Mouse (Mus musculus) intestine, embryonic 16.5 days (tissue): ENCODE measurements around the gene Platr25. TPM values are rescaled to one million over a fixed set of nuclear protein-coding genes. Genes with fewer than 3 reads are reported as not detected.
A peak's percentile ranks its signal among the peaks of the same experiment; 100 is the strongest.
"Not testable (repeated sequence)": the region's sequence is repeated elsewhere in the genome, so short reads cannot be mapped to it uniquely, and the experiment has no call there.

Source experiments
- ATAC-seq: fragments of 200-750 bp; cut with Nextera tagmentation; 2 replicates; pipeline ENCODE4 v1.8.0; 2017; ENCODE audit warnings: moderate TSS enrichment, moderate library complexity
- H3K27ac ChIP-seq: fragments of 300-500 bp; sonication (generic); 2 replicates; pipeline ENCODE4 v1.5.1; 2014; ENCODE audit warnings: mild to moderate bottlenecking, low read length
- H3K27me3 ChIP-seq: fragments of 300-500 bp; sonication (generic); replicated peaks from 2 replicates; pipeline ENCODE4 v1.6.1; 2014; ENCODE audit warnings: low read length, control low read depth, mixed read lengths; ENCODE audit not compliant: control insufficient read depth, insufficient read depth
- H3K36me3 ChIP-seq: fragments of 300-500 bp; sonication (generic); 2 replicates; pipeline ENCODE4 v1.6.1; 2014; ENCODE audit warnings: low read length, control low read depth; ENCODE audit not compliant: control insufficient read depth, insufficient read depth
- H3K4me1 ChIP-seq: fragments of 300-500 bp; sonication (generic); 2 replicates; pipeline ENCODE4 v1.6.1; 2014; ENCODE audit warnings: low read length, control low read depth, mixed read lengths; ENCODE audit not compliant: control insufficient read depth, insufficient read depth
- H3K4me2 ChIP-seq: fragments of 300-500 bp; sonication (generic); 2 replicates; pipeline ENCODE4 v1.6.1; 2014; ENCODE audit warnings: low read depth, low read length, control low read depth
- H3K4me3 ChIP-seq: fragments of 300-500 bp; sonication (generic); 2 replicates; pipeline ENCODE4 v1.5.1; 2014; ENCODE audit warnings: mild to moderate bottlenecking, low read length
- H3K9ac ChIP-seq: fragments of 300-500 bp; sonication (generic); 2 replicates; pipeline ENCODE4 v1.6.1; 2014; ENCODE audit warnings: low read depth, low read length
- H3K9me3 ChIP-seq: fragments of 300-500 bp; sonication (generic); 2 replicates; pipeline ENCODE4 v1.6.1; 2016; ENCODE audit warnings: low read length, control low read depth; ENCODE audit not compliant: control insufficient read depth
- WGBS: fragments of 180-500 bp; shearing (Covaris S2); extraction: QIAGEN DNeasy Blood & Tissue Kit; methylation state at CpG from one replicate; pipeline ENCODE4 v1.1.7; 2014; 5-methylcytosine and 5-hydroxymethylcytosine counted together
- microRNA counts: library from miRNA; unstranded; fragments of <30 nt; microRNA quantifications from one replicate; lab custom pipeline; 2016
- microRNA-seq: library from miRNA; unstranded; fragments of <30 nt; microRNA quantifications from one replicate; pipeline ENCODE4, GENCODE M21; 2016
- polyA plus RNA-seq: library from polyadenylated mRNA; unstranded; fragments of >200 nt; fragmentation: Nextera tagmentation; extraction: Ambion mirVana; gene quantifications from 2 replicates; pipeline ENCODE4 v1.2.1, GENCODE M21; 2015

Platr25 gene
- polyA plus RNA-seq, 1 experiment from 2014 or later: 18.1 TPM

GRCm38 (mm10) chr13:62653369-62653743 is 107.2 kb downstream of the Platr25 start:
- WGBS: 20% methylated on average over 8 of the region's 8 CpGs
- peak overlapping the region; percentile 63 for H3K9ac ChIP-seq
- H3K27ac ChIP-seq: no peak overlapping the region
- peak overlapping the region; percentile 51 for H3K4me2 ChIP-seq
- H3K4me3 ChIP-seq: peak overlapping the region; percentile 65
- peak; percentile 98 for ATAC-seq
- no peaks in the 10 kb centered on the region for H3K36me3 ChIP-seq
- H3K9me3 ChIP-seq: no peaks in the 10 kb centered on the region; the same call in 1 of the 2 replicates
- no peaks in the 10 kb centered on the region for H3K27me3 ChIP-seq
- H3K4me1 ChIP-seq: no peaks in the 10 kb centered on the region

GRCm38 (mm10) chr13:62652681-62653368 is 107.7 kb downstream of the Platr25 start:
- H3K9ac ChIP-seq: peak overlapping the region; percentile 63
- H3K4me1 ChIP-seq, H3K9me3 ChIP-seq, H3K27ac ChIP-seq, H3K36me3 ChIP-seq, H3K27me3 ChIP-seq: not testable (repeated sequence)
- ATAC-seq: peak; percentile 100
- peak overlapping the region; percentile 65 for H3K4me3 ChIP-seq
- WGBS: under 1% methylated on average over 16 of the region's 16 CpGs
- H3K4me2 ChIP-seq: peak overlapping the region; percentile 51

DNA sequence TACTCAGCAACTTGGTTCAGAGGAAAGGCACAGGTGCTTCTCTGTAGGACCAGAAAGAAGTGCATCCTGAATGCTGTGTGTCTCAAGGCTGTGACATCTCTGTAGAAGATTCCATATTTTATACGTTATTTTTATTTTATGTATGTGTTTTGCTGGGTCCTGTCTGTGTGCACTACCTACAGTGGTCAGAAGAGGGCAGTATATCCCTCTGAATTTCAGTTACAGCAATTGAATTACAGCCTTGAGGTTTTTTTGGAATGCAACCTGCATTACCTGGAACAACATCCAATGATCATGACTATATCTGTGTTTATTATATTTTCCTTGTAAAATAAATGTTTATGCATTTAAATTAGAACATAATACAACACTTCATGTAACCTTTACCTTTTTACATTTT is 133.4 kb downstream of the Platr25 start:
- not testable (repeated sequence) for ATAC-seq, H3K9ac ChIP-seq
- 30% methylated on average over 1 of the region's 1 CpGs for WGBS

DNA sequence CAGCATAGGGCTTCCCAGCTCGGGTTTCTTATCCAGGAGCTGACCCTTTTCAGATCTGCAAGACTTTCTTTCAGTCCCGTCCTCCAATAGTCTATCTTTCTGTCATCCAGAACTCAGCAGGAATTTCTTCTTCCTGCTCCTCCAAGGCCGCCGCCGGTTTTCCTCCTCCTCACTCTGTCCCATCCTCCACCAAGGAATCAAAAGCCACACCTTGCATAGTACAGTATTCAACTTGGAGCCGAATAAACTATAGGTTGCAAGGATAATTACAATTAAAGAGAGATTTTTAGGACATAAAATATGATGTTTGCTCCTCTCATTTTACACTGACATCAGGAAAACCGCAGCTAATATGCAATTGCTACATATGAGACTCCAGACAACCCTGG is 136.2 kb downstream of the Platr25 start:
- not testable (repeated sequence) for H3K4me1 ChIP-seq, H3K9me3 ChIP-seq, H3K36me3 ChIP-seq, H3K27me3 ChIP-seq, H3K27ac ChIP-seq
- peak; percentile 93 for ATAC-seq
- peak overlapping the region; percentile 71; the same call in 1 of the 2 replicates for H3K9ac ChIP-seq
- 8% methylated on average over 7 of the region's 7 CpGs for WGBS
- H3K4me2 ChIP-seq: peak overlapping the region; percentile 61
- peak overlapping the region; percentile 58 for H3K4me3 ChIP-seq

More for the DNA sequence above, 133.4 kb downstream of the Platr25 start:
- not testable (repeated sequence) for H3K27me3 ChIP-seq, H3K9me3 ChIP-seq, H3K4me3 ChIP-seq, H3K4me1 ChIP-seq, H3K36me3 ChIP-seq, H3K4me2 ChIP-seq, H3K27ac ChIP-seq

DNA sequence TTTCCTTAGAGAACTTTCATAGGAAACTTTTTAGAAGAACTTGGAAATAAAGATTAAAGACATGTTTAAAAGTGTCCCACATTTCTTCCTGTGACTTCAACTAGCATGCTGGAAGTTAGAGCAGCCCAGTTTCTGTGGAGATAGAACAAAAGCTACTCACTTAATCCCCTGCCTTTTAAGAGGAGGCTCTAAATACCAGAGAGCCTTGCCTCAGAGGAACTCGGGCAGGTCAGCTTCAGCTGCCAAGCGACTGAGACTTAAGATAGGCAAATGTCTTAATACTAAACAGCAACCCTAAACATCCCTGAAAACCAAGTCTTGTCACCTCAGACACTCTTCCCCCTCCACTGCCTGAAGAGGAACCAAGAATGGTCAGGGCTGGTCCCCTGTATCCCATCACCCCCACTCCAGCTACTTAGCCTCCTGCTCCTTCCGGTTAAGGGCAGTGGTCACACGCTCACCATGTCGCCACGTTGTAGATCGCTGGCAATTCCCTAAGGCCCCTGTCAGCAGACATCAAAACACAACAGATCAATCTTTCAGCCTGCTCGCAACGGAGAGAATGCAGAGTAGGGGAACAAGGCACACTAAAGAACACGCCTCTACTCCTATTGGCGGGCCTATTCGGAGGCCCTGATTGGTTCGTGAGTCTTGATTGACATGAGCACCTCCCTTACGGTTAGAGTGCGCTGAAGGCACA is 136.8 kb downstream of the Platr25 start, which contains the start of gene 6720489N17Rik:
Gene 6720489N17Rik, minus strand, starts transcription at position 606 of the 700 bp plus-strand sequence.
- ATAC-seq: peak; percentile 100
- H3K27ac ChIP-seq, H3K9me3 ChIP-seq, H3K4me1 ChIP-seq, H3K27me3 ChIP-seq, H3K36me3 ChIP-seq: not testable (repeated sequence)
- WGBS: under 1% methylated on average over 15 of the region's 15 CpGs
- Histone ChIP-seq H3K9ac (peak within 1 kb of the TSS; percentile 71), H3K4me2 (peak within 1 kb of the TSS; percentile 61), H3K4me3 (peak within 1 kb of the TSS; percentile 58)

MicroRNAs encoded within 50 kb of the gene (microRNA counts, 519-probe panel; counts per million panel counts)
- microRNA mmu-miR-713 (lab: Ali Mortazavi, UCI): 35.7 counts per million

Small RNA genes within 50 kb of the gene (microRNA-seq; reads per million reads assigned to microRNA genes)
- gene Gm24020 (not detected), gene Gm24588 (not detected), gene Mir713 (not detected)

Other genes starting within 250 kb of the Platr25 start
- gene Zfp935, start 202.2 kb downstream of the Platr25 start, polyA plus RNA-seq: 0.39 TPM in 1 of 2 replicates, not detected in the other
- 12.7 and 13.0 TPM in 2 replicates for gene Zfp934, start 189.5 kb downstream of the Platr25 start, polyA plus RNA-seq
- gene 6720489N17Rik, start 136.5 kb downstream of the Platr25 start, polyA plus RNA-seq: 5.4 and 9.3 TPM in 2 replicates
- gene Gm5141, start 25.1 kb upstream of the Platr25 start, polyA plus RNA-seq: 5.4 and 6.6 TPM in 2 replicates
- gene Fbp2, start 97.7 kb upstream of the Platr25 start, polyA plus RNA-seq: 406 and 487 TPM in 2 replicates
- 6.3 and 12.4 TPM in 2 replicates for gene Fbp1, start 127.6 kb upstream of the Platr25 start, polyA plus RNA-seq
- 92.8 and 98.7 TPM in 2 replicates for gene 2010111I01Rik, start 204.2 kb upstream of the Platr25 start, polyA plus RNA-seq